Mouse (Mus musculus) thymus, adult 2 months (tissue): ENCODE data around the gene Cox6a1.

Source experiments
- CTCF ChIP-seq: fragments of 200-500 bp; IDR thresholded peaks from 2 replicates; pipeline ENCODE4 v1.5.1; 2012; ENCODE audit warnings: mild to moderate bottlenecking, control low read depth, low read length, moderate library complexity, borderline replicate concordance; ENCODE audit not compliant: control insufficient read depth, poor library complexity, insufficient read depth; ENCODE audit errors: extremely low read depth
- POLR2A ChIP-seq: fragments of 200-500 bp; IDR thresholded peaks from 2 replicates; pipeline ENCODE4 v1.6.1; 2012; ENCODE audit warnings: mild to moderate bottlenecking, low read length, control low read depth, moderate library complexity; ENCODE audit not compliant: control insufficient read depth, poor library complexity, insufficient read depth; ENCODE audit errors: extremely low read depth

GRCm38 (mm10) chr5:115391935-115392334 lies 43.2 kb upstream of the Cox6a1 start:
- TF ChIP-seq POLR2A (no peak), CTCF (no peak)
